Mouse (Mus musculus) spleen, postnatal 4 days (tissue): ENCODE measurements around the gene Gm20662.

Experiments used
- DNase-seq, 2 experiments: peaks; one replicate each; pipeline ENCODE4 v3.0.0; 2022; ENCODE audit warnings: low spot score in 2 of 2

Gene Gm20662

DNA sequence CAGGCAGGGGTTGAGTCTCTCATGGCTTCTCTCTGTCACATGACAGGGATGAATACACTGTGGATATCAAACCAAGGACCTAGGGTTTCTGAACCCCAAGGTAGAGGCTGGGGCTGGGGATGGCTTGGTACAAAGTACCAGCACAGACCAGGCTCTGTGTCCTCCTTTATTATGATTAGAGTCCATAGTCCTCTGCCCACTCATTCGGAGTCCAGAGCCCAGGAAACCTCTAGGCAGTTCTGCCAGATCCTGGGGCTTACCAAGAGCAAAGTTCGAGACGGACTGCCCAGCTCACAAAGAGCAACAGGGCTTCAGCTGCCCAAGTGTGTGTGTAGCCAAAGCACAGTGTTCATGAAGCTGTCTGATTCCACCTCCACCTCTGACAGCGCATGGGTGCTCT, 89.1 kb downstream of the Gm20662 start:
- DNase-seq, result no peak

DNA sequence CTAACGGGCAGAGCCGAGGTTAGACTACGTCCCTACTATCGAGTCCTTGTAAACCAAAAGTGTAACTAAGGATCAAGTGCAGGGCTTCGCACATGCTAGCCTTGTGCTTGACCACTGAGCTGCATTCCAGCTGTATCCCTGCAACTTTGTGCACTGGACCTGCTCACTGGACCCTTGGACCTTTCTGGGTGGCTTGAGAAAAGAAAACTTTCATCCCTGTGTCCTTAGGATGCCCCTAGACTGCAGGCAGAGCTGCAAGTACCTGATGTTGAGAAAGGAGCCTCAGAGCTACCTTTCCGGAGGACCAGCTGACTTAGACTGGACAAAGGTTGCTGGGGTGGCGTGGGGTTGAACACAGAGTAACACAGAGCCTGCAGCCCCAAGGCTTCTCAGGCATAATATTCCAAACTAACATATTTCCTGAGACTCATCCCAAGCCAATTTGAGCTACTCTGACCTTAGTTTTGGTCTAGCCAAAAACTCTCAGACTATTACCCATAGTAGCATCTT, 94.5 kb downstream of the Gm20662 start:
- no peak for DNase-seq

DNA sequence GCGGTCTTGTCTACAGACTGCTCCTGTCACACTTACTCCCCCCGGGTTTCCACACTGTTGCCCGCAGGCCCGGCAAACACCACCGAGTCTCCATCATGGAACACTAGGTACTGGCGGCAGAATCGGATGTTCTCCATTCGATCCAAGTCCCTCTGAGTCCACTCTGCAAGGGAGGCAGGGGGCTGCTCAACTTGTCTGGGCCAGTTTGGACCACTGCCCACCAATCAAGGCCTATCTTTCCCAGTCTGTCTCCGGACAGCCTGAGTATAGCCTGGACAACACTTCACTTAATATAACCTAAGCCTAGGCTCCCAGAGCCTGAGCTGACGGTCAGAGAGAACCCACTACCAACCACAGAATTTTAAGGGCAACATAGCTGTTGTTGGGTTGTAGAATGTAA, 97.4 kb downstream of the Gm20662 start:
- no peak for DNase-seq

GRCm38 (mm10) chr9:108094184-108094941, 98.2 kb downstream of the Gm20662 start, which contains the start of gene Apeh:
Gene Apeh, minus strand, starts transcription at chr9:108094606.
- DNase-seq, result peak; percentile 99
